Mouse (Mus musculus): ENCODE measurements around the gene Setd4.
"Not testable (repeated sequence)": the region's sequence is repeated elsewhere in the genome, so short reads cannot be mapped to it uniquely, and the experiment has no call there.

Gene Setd4

DNA sequence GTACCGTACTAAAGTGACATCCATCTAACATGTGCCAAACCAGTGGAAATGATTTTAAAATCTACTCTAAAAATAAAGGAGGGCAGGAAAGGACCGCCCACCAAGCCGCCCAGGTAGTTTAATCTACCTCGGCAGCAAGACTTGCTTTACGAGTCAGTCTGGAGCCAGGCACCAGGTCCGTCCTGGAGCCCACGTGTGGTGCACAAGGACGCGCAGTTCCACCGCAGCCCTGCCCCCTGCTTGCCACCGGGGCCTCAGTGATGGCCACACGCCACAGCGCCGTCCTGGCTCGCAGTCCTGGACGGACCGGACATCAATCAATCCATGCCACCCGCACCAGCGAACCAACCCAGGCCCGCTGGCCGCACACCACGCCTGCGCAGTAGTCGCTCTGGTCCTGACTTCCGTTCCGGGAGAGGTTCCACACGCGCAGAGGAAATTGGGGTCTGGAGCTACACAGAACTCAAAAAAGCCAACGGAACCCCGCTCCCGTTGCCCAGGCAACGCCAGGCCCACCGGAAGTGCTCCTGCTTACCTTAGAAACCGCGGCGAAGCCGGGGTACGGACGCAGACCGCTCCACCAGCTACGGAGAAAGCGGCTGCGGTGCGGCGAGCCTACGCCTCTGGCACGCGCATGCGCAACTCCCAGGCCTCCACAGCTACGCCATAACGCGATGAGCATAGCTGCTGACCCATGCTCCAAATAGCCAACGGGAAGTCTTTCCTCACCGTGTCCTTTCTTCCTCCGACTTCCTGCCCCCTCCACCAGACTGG lies at the start of gene Setd4:
TSS of gene Setd4 (minus strand) at position 625 of the 774 bp plus-strand sequence.
- peak; percentile 89 to 91 for DNase-seq (ENCODE audit: low spot score in 2 of 2)

DNA sequence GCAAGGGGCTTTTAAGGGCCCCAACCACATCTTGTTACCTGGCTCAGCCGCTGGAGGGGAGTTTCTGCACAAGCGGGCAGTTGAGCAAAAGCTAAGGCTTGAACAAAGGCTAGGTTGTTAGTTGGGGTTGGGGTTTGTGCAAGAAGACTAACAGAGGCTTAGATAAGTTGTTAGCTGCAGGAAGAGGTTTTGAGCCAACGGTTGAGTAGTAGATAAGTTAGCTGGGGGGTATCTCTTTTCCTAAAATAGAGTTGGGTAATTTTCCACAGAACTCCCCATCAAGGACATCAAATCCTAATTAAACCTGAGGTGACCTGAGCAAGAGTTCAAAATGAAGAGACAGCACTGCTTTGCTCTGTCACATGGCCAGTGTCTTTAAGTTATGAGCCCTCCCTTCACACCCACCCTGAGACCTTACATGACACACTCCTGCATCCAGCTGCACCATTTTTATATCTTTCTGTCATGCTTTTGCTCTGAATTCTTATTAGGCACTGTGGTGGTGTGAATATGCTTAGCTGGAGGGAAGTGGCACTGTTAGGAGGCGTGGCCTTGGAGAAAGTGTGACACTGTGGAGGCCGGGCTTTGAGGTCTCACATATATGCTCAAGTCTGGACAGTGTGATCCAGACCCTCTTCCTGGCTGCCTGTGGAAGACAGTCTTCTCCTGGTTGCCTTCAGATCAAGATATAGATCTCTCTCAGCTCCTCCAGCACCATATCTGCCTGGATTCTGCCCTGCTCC lies 44.7 kb upstream of the Setd4 start:
- DNase-seq (ENCODE audit: low spot score in 2 of 2): no peak

DNA sequence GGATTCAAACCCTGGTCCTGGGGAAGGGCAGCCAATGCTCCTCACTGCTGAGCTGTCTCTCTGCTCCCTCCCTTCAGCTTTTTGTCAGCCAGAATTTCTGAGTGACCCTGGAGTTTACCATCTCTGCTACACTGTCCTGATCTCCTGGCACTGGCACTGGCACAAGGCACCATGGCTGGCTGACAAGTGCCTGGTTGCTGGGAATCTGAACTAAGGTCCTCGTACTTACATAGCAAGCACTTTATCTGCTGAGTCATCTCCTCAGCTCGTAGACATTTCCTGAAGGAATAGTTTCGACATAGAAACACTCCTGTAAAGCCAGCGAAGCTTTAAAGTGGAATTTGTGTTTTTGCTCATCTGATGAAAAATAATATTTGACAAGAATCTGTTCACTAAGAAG lies 40.1 kb upstream of the Setd4 start:
- no peak for DNase-seq (ENCODE audit: low spot score in 2 of 2)

DNA sequence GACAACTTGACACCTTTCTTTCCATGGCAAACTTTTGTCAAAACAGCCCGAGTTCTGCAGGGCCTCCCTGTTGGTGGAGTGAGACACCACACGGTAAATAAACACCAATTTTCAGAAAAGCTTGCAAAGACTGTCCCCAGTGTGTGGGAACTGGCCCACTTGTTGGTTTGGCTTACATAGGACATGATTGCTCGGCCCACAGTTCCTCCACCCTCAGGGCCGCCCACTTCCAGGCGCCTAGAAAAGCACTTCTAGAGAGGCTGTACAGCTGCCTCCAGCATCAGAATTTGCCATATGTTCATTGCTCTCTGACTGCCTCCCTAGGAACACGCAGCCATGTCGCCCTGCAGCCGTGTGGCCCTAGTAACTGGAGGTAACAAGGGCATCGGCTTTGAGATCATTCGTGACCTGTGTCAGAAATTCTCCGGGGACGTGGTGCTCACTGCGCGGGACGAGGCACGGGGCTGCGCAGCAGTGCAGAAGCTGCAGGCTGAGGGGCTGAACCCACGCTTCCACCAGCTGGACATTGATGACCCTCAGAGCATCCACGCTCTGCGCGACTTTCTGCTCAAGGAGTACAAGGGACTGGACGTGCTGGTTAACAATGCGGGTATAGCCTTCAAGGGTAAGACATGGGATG lies 24.0 kb upstream of the Setd4 start, which contains the start of gene Gm5678:
TSS of gene Gm5678 (plus strand) at position 337 of the 640 bp plus-strand sequence.
- no peak for DNase-seq (ENCODE audit: low spot score in 2 of 2)

DNA sequence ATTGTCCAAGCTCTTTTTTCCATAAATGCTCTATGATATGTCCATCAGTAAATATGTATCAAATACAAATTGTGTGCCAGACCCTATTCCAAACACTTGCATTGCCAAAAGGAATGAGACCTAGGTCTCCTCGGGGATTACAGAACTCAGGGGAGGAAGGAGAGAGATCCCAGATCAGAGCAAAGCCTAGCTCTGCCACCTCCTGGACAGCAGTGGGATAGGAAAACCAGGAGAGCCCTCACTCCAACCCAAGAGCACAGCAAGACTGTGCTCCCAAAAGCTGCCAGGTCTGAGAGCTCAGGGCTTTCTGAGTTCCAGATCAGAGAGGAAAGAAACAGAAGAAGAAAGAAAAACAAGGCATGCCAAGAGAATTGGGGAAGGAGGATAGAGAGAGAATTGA lies 22.9 kb upstream of the Setd4 start:
- no peak for DNase-seq (ENCODE audit: low spot score in 2 of 2)

DNA sequence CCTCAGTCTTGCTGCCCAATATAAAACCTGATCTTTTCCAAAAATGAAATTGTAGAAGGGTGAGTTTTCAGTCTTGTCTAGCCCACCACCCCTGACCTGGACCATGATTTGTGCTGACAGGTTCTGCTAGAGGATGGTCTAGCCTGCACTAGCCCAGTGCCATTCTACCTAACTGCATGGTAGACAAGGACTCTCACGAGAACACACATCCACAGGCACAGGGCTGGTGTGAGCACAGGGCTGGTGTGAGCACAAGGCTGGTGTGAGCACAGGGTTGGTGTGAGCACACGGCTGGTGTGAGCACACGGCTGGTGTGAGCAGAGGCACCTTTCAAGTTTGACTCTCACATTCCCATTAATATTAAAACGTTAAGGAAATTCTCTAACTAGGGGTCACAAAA lies 20.8 kb upstream of the Setd4 start:
- no peak for DNase-seq (ENCODE audit: low spot score in 2 of 2)

DNA sequence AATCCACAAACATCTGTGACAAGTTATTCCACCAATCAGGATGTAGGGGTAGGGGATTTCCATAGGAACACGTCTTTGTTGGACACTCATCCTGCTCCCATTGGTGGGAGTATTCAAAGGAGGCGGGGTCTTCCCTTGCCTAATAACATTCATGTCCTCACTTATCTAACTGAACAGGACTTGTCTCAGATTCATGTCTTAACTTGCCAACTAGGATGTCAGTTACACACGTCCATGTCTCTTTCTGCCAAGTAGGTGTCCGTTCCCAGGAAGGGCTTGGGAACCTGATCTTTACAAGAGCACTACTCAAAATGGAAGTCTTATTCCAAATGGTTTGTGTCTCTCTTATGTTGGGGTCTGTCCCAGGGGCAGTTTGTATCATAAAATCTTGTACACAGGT lies 19.9 kb upstream of the Setd4 start:
- not testable (repeated sequence) for DNase-seq (ENCODE audit: low spot score in 2 of 2)

DNA sequence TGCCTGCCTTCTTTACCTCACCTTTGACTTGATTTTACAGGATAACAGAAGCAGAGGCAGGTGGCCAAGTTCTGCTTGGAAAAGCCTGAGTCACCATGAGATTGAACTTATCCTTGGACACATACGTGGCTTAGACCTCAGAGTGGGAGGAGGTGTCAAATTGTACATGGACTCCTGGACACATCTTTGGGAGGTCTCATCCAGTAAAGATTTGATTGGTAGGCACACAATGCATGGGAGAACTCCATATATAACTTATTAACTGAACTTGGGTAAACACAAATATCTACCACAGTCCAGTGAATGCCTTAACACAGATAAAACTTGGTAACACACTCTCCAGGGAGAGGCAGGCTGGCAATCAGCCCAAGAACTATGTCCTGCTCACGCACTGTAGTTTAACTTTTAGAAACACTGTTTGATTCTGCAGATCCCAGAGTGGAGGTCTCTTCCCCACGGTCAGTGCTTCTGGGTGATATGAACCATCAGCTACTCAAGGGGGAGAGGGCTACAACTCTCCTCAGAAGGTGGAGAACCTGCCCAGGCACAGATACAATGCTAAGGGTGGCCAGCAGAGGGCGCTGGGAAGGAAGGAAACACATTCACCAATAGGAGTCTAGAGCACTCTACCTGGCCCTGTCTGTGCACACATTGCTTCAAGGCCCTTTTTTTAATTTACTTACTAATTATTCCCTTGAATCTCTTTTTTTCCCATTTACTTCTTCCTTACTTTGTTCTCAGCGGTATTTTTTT lies 11.4 kb upstream of the Setd4 start:
- peak in 1 of 2 experiments; percentile 50 for DNase-seq (ENCODE audit: low spot score in 2 of 2)

DNA sequence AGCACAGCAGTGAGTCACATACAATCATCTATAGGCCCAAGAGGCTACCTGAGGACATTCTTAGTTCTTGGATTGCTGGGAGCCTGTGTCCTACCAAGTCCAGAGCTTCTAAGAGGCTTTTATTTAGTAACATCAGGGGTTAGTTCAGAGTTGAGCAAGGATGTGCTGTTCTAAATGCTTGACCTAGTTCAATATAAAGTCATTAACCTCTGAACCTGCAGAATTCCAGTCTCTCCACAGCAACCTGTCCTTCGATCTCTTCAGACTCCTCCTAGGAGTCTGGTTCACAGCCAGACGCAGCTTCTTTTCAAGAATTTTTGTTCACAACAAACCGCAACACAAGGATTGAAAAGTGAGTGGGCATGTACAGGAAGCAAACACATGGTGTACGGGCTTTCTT lies 7.1 kb upstream of the Setd4 start:
- no peak for DNase-seq (ENCODE audit: low spot score in 2 of 2)

DNA sequence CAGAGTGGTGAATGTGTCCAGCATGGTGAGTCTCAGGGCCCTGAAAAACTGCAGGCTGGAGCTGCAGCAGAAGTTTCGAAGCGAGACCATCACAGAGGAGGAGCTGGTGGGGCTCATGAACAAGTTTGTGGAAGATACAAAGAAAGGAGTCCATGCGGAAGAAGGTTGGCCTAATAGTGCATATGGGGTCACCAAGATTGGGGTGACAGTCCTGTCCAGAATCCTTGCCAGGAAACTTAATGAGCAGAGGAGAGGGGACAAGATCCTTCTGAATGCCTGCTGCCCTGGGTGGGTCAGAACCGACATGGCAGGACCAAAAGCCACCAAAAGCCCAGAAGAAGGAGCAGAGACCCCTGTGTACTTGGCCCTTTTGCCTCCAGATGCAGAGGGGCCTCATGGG lies 5.9 kb upstream of the Setd4 start:
- DNase-seq (ENCODE audit: low spot score in 2 of 2): no peak

DNA sequence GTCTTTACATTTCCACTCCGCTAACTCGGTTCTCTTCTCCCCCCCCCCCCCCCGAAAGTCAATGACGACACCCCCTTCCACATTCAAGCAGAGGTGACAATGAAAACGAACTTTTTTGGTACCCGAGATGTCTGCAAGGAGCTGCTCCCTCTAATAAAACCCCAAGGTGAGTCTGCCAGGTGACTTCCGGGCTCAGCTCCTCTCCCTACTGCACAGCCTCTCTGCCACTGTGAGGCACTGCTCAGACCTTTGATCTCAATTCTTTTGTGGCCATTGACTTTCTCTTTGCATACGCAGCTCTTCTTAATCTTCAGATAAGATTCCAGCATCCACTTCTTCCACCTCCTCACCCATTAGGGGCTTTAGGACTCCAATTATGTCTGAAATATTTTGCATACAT lies 4.9 kb upstream of the Setd4 start:
- DNase-seq (ENCODE audit: low spot score in 2 of 2): no peak

DNA sequence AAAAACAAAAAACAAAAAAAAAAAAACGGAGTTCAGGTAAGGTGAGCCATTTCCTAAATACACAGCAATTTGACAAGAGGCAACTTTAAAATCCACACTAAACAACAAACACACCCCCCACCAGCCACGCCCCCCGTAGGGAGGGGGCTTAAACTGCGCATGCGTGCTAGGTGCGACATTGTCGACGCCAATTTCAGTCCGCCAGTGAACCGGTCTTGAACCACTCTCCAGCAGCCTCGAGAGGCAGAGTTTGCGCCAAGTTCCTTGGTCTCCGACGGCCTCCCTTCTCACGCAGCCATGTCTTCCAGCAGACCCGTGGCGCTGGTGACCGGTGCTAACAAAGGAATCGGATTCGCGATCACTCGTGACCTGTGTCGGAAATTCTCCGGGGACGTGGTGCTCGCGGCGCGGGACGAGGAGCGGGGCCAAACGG lies 3.8 kb upstream of the Setd4 start:
- DNase-seq (ENCODE audit: low spot score in 2 of 2): peak; percentile 64 to 71

DNA sequence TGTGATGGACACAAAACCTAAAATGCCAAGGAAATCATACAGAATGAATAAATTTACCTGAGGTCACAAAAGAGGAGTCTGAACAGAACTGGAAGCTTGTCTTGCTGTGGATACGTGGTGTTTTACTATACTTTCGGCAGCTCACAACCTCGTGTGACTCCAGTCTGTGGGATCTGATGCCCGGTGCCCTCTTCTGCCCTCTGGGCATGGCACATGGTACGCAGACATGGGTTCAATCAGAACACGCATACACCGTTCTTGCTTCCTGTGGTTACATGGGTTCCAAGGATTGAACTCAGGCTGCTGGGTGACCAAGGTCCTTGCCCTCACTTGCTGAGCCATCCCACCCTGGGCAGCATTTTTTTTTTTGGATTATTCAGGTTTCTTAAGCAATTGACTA lies 2.3 kb upstream of the Setd4 start:
- no peak for DNase-seq (ENCODE audit: low spot score in 2 of 2)

DNA sequence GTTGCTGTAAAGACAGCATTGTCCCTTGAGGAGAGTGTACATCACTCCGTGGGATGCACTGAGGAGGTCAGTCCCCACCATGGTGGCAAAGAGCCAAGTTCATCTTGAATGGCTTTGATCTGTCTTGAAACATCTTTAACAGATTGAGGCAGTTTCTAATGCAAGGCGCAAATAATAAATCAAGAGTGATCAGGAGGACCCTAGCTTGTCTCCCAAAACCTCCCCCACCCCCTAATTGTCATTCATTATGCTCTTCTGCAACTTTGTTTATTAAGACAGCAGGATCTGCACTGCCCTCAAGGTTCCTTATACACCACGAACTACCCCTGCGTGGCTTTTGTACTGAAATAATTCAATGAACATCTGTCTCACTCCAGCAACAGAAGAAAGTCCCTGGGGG lies 1.7 kb upstream of the Setd4 start, which contains the start of gene Cbr1:
TSS of gene Cbr1 (plus strand) at position 301 of the 400 bp plus-strand sequence.
- no peak for DNase-seq (ENCODE audit: low spot score in 2 of 2)

DNA sequence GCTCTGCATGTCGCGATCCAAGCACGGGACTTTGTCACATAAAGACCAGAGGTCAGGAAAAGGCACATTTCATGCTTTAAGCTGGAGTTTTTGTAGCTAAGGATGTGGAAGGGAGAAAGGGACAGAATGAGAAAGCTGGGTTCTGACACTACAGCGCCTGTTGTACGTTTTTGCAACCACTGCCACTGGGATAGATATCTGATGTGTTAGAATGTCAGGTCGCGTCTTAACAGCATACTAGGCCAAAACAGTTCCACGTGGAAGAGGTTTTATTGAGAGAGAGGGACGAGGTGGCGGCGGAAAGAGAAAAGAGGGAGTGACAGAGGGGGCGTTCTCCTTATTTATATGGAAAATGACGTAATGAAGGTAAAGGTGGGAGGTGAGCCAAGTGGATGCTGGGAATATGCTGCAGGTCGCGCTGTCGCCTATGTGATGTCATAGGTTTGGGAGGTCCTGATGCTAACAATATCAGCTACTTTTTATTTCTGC lies 662 bp upstream of the Setd4 start:
- peak in 1 of 2 experiments; percentile 28 for DNase-seq (ENCODE audit: low spot score in 2 of 2)

DNA sequence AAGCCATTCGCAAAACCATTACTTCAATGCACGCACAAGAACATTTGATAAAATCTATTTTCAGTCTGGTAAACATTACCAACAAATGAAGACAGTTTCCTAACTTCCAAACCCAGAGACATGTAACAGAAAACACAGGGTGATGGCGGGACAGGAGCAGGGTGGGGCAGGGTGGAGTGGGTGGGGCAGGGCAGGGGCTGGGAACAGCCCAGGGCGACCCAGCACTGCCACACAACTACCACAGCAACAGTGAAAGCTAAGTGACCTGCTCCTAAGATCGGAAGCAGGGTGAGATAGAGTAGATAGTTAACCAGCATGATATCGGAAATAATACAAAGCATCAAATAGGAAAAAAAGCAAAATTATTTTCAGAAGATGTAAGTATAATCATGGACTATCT lies 4.4 kb downstream of the Setd4 start:
- DNase-seq (ENCODE audit: low spot score in 2 of 2): no peak

DNA sequence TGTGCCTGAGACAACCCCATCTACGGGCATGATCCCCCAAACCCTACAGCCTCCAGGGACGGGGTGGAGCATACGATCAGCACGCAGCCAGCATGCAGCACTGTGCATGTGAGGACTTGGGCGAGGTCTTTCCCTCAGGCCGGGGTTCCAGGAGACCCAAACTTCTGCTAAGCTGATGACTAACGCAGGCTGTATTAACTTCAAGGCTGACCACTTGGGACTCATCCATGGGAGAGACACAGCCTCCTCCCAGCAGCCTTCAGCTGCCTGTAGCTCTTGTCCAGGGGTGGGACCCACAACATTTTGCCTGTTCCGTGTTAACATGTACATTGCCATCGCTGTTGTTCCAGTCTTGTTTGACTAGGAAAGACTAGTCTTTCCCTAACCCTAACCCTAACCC lies 6.3 kb downstream of the Setd4 start:
- no peak for DNase-seq (ENCODE audit: low spot score in 2 of 2)

DNA sequence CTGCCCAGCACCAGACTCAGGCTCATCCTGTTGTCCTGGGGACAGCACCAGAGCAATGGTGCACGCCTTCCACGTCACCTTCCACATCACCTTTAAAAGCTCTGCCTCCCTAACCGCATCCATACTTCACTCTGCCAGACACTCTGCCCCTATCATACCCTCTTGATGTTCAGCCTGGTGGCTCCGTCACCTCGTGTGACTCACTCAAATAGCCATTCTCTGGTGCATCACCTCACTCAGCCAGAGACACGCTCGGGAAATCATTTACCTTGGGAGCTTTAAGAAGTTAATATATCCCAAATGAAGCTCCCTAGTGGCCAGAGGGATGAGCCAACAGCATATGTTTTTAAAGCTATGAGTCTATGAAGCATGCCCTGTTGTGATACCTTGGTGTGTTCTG lies 7.1 kb downstream of the Setd4 start:
- DNase-seq (ENCODE audit: low spot score in 2 of 2): no peak

DNA sequence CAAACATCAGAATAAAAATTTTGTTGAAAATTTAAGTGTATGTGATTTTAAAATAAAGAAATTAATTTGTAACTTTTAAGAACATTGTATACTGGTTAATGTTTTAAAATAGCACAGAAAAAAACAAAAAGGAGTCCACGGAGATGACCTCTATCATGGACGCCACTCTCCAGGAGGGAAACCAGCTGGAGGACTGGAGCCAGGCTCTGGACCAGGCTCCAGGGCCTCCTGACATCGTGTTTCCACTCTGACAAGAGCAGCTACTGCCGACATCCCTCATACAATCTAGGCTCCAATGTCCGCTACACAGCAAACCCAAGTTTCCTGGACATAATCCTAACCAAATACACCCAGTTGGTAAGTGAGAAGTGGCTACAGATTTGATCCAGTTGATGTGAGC lies 8.1 kb downstream of the Setd4 start:
- no peak for DNase-seq (ENCODE audit: low spot score in 2 of 2)

DNA sequence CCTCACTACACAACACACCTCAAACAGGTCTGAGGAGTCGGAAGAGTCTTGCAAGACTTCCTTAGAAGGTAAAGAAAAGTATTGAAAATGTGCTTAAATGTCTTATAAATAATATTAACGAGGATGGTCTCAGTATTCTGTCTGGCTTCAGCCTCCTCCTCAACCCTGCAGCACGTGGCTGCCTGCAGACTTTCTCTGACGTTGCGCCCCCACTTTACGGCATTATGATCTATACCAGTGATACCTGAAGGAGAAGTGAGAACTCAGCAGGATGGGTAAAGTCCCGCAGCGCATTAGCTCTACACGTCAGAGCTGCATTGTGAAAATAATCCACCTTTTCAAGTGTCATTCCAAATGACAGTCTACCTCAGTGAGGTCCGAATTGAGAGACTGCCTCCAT lies 9.4 kb downstream of the Setd4 start:
- DNase-seq (ENCODE audit: low spot score in 2 of 2): no peak

DNA sequence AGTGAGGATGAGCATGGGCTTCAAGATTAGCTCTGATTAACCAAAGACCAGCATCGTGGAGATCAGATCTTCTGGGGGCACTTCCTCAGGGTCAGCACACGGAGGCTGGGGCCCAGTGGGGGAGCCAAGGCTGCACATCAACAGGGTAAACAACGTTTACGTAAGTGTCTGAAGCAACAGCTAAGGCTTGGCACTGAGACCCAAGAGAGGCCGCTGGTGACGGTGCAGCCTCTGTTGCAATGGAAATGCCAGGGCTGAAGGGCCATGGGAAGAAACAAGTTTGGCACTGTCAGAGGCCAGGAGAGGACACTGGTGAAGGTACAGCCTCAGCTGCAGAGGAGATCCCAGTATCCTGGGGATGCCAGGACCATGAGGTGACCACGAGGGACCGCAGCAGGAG lies 10.5 kb downstream of the Setd4 start:
- no peak for DNase-seq (ENCODE audit: low spot score in 2 of 2)

DNA sequence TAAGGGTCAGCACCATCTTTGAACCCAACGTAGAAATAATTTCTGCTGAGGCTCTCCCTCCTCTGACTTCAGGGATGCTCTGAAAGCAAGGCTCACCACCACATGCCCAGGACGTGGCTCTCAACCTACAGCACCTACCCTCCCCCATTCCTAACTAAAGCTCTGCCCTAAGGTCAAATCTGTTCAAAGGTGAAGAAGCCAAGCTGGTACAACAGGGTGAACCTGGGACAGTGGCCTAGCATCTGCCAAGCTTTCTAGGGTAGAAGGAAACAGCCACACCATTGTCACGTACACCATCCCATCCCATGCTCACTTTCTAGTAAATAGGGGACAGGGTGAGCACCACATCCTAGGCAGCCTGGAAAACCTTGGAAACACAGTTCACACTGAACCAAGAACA lies 11.2 kb downstream of the Setd4 start:
- DNase-seq (ENCODE audit: low spot score in 2 of 2): no peak
